Mouse (Mus musculus) heart, postnatal 0 days (tissue): ENCODE results near the gene Fam124b.

ENCODE experiments used
- CTCF ChIP-seq: IDR thresholded peaks from 2 replicates; pipeline ENCODE4 v1.5.1; 2016; ENCODE audit warnings: antibody characterized with exemption, control low read depth, low read depth
- EP300 ChIP-seq: IDR thresholded peaks from 2 replicates; pipeline ENCODE4 v1.6.1; 2016; ENCODE audit warnings: antibody characterized with exemption, low read depth

GRCm38 (mm10) chr1:80177651-80178382 is 40.5 kb downstream of the Fam124b start:
- TF ChIP-seq CTCF (peak; percentile 24), EP300 (no peak)
